Mouse (Mus musculus): Measurements from ENCODE around the gene Slc4a4. TPM values are rescaled to one million over a fixed set of nuclear protein-coding genes. Genes with fewer than 3 reads are reported as not detected.

The Slc4a4 gene
- polyA plus RNA-seq, 1 experiment from 2014 or later, result 2.2 TPM

GRCm38 (mm10) chr5:88888413-88888700, 1.7 kb downstream of the Slc4a4 start:
- no peak for DNase-seq (ENCODE audit: low spot score)
- Histone ChIP-seq H3K27ac (0 out of 2 replicates have a peak overlapping the region, but pooled peaks have one; percentile 91), H3K27me3 (ENCODE audit: low read depth, poor library complexity, severe bottlenecking) (peaks cover 14% of the 10 kb centered on the region), H3K9me3 (replicated peaks) (no peaks in the 10 kb centered on the region), H3K4me3 (peak overlapping the region; percentile 83), H3K36me3 (no peaks in the 10 kb centered on the region), H3K4me1 (peaks cover 23% of the 10 kb centered on the region)
- WGBS, result 50% methylated on average over 8 of the region's 8 CpGs

- no peak for DNase-seq (ENCODE audit: low spot score)
- Histone ChIP-seq H3K27ac (no peak overlapping the region), H3K4me3 (no peak overlapping the region), H3K27me3 (ENCODE audit: low read depth, poor library complexity, severe bottlenecking) (peaks cover 14% of the 10 kb centered on the region), H3K4me1 (peaks cover 23% of the 10 kb centered on the region), H3K36me3 (no peaks in the 10 kb centered on the region), H3K9me3 (replicated peaks) (no peaks in the 10 kb centered on the region)
- 40% methylated on average over 4 of the region's 4 CpGs for WGBS
Observed at GRCm38 (mm10) chr5:88889326-88889725, 2.7 kb downstream of the Slc4a4 start.

GRCm38 (mm10) chr5:88890146-88890545, 3.5 kb downstream of the Slc4a4 start:
- Histone ChIP-seq H3K27me3 (ENCODE audit: low read depth, poor library complexity, severe bottlenecking) (peaks cover 14% of the 10 kb centered on the region), H3K4me1 (peaks cover 19% of the 10 kb centered on the region), H3K36me3 (no peaks in the 10 kb centered on the region), H3K9me3 (replicated peaks) (no peaks in the 10 kb centered on the region), H3K4me3 (no peak overlapping the region), H3K27ac (no peak overlapping the region)
- 97% methylated on average over 4 of the region's 4 CpGs for WGBS
- no peak for DNase-seq (ENCODE audit: low spot score)

GRCm38 (mm10) chr5:88896574-88896973, 10.0 kb downstream of the Slc4a4 start:
- H3K27ac ChIP-seq, result no peak overlapping the region
- DNase-seq (ENCODE audit: low spot score), result no peak
- H3K4me3 ChIP-seq, result no peak overlapping the region
- WGBS, result 93% methylated on average over 6 of the region's 6 CpGs
- H3K9me3 ChIP-seq (replicated peaks), result peaks cover 2% of the 10 kb centered on the region; the same call in 1 of the 2 replicates
- H3K4me1 ChIP-seq, result no peaks in the 10 kb centered on the region
- no peaks in the 10 kb centered on the region for H3K27me3 ChIP-seq (ENCODE audit: low read depth, poor library complexity, severe bottlenecking)
- H3K36me3 ChIP-seq, result no peaks in the 10 kb centered on the region

- 68% methylated on average over 4 of the region's 4 CpGs for WGBS
- no peak for DNase-seq (ENCODE audit: low spot score)
- Histone ChIP-seq H3K27ac (no peak overlapping the region), H3K4me1 (no peaks in the 10 kb centered on the region), H3K4me3 (no peak overlapping the region), H3K9me3 (replicated peaks) (no peaks in the 10 kb centered on the region), H3K36me3 (no peaks in the 10 kb centered on the region), H3K27me3 (ENCODE audit: low read depth, poor library complexity, severe bottlenecking) (no peaks in the 10 kb centered on the region)
Observed at GRCm38 (mm10) chr5:88903111-88903510, 16.5 kb downstream of the Slc4a4 start.

GRCm38 (mm10) chr5:88903526-88903925, 16.9 kb downstream of the Slc4a4 start:
- Histone ChIP-seq H3K9me3 (replicated peaks) (no peaks in the 10 kb centered on the region), H3K4me3 (no peak overlapping the region), H3K36me3 (no peaks in the 10 kb centered on the region), H3K4me1 (no peaks in the 10 kb centered on the region), H3K27ac (no peak overlapping the region), H3K27me3 (ENCODE audit: low read depth, poor library complexity, severe bottlenecking) (no peaks in the 10 kb centered on the region)
- 77% methylated on average over 1 of the region's 1 CpGs for WGBS
- DNase-seq (ENCODE audit: low spot score), result no peak

GRCm38 (mm10) chr5:88904841-88905240, 18.2 kb downstream of the Slc4a4 start:
- Histone ChIP-seq H3K4me3 (no peak overlapping the region), H3K4me1 (no peaks in the 10 kb centered on the region), H3K27me3 (ENCODE audit: low read depth, poor library complexity, severe bottlenecking) (no peaks in the 10 kb centered on the region), H3K36me3 (no peaks in the 10 kb centered on the region), H3K27ac (no peak overlapping the region), H3K9me3 (replicated peaks) (no peaks in the 10 kb centered on the region)
- 87% methylated on average over 7 of the region's 7 CpGs for WGBS
- no peak for DNase-seq (ENCODE audit: low spot score)

GRCm38 (mm10) chr5:88907615-88908014, 21.0 kb downstream of the Slc4a4 start:
- Histone ChIP-seq H3K27me3 (ENCODE audit: low read depth, poor library complexity, severe bottlenecking) (no peaks in the 10 kb centered on the region), H3K27ac (no peak overlapping the region), H3K4me1 (no peaks in the 10 kb centered on the region), H3K9me3 (replicated peaks) (no peaks in the 10 kb centered on the region), H3K4me3 (no peak overlapping the region), H3K36me3 (no peaks in the 10 kb centered on the region)
- 94% methylated on average over 3 of the region's 3 CpGs for WGBS
- no peak for DNase-seq (ENCODE audit: low spot score)

- DNase-seq (ENCODE audit: low spot score), result no peak
- WGBS, result 94% methylated on average over 2 of the region's 2 CpGs
- H3K27ac ChIP-seq, result no peak overlapping the region
- H3K27me3 ChIP-seq (ENCODE audit: low read depth, poor library complexity, severe bottlenecking), result no peaks in the 10 kb centered on the region
- no peaks in the 10 kb centered on the region for H3K36me3 ChIP-seq
- no peaks in the 10 kb centered on the region for H3K4me1 ChIP-seq
- H3K9me3 ChIP-seq (replicated peaks), result no peaks in the 10 kb centered on the region
- H3K4me3 ChIP-seq, result no peak overlapping the region
Observed at GRCm38 (mm10) chr5:88912629-88913028, 26.0 kb downstream of the Slc4a4 start.

GRCm38 (mm10) chr5:88915082-88915481, 28.5 kb downstream of the Slc4a4 start:
- Histone ChIP-seq H3K9me3 (replicated peaks) (no peaks in the 10 kb centered on the region), H3K36me3 (no peaks in the 10 kb centered on the region), H3K27ac (no peak overlapping the region), H3K4me3 (no peak overlapping the region), H3K4me1 (no peaks in the 10 kb centered on the region), H3K27me3 (ENCODE audit: low read depth, poor library complexity, severe bottlenecking) (no peaks in the 10 kb centered on the region)
- no peak for DNase-seq (ENCODE audit: low spot score)
- WGBS, result 91% methylated on average over 5 of the region's 5 CpGs

- Histone ChIP-seq H3K4me3 (no peak overlapping the region), H3K4me1 (no peaks in the 10 kb centered on the region), H3K9me3 (replicated peaks) (no peaks in the 10 kb centered on the region), H3K27me3 (ENCODE audit: low read depth, poor library complexity, severe bottlenecking) (no peaks in the 10 kb centered on the region), H3K27ac (no peak overlapping the region), H3K36me3 (no peaks in the 10 kb centered on the region)
- WGBS, result 81% methylated on average over 9 of the region's 9 CpGs
- no peak for DNase-seq (ENCODE audit: low spot score)
Observed at GRCm38 (mm10) chr5:88916501-88916971, 29.9 kb downstream of the Slc4a4 start.

- DNase-seq (ENCODE audit: low spot score), result no peak
- no peaks in the 10 kb centered on the region for H3K36me3 ChIP-seq
- H3K27ac ChIP-seq, result no peak overlapping the region
- no peaks in the 10 kb centered on the region for H3K4me1 ChIP-seq
- no peaks in the 10 kb centered on the region for H3K9me3 ChIP-seq (replicated peaks)
- WGBS, result 86% methylated on average over 3 of the region's 3 CpGs
- H3K27me3 ChIP-seq (ENCODE audit: low read depth, poor library complexity, severe bottlenecking), result no peaks in the 10 kb centered on the region
- H3K4me3 ChIP-seq, result no peak overlapping the region
Observed at GRCm38 (mm10) chr5:88917221-88917620, 30.6 kb downstream of the Slc4a4 start.

GRCm38 (mm10) chr5:88917630-88918029, 31.0 kb downstream of the Slc4a4 start:
- H3K27ac ChIP-seq, result no peak overlapping the region
- no peaks in the 10 kb centered on the region for H3K36me3 ChIP-seq
- H3K4me3 ChIP-seq, result no peak overlapping the region
- DNase-seq (ENCODE audit: low spot score), result no peak
- H3K9me3 ChIP-seq (replicated peaks), result no peaks in the 10 kb centered on the region
- no peaks in the 10 kb centered on the region for H3K27me3 ChIP-seq (ENCODE audit: low read depth, poor library complexity, severe bottlenecking)
- H3K4me1 ChIP-seq, result no peaks in the 10 kb centered on the region
- WGBS, result 81% methylated on average over 10 of the region's 10 CpGs

GRCm38 (mm10) chr5:88918538-88918937, 31.9 kb downstream of the Slc4a4 start:
- H3K27ac ChIP-seq, result no peak overlapping the region
- no peaks in the 10 kb centered on the region for H3K9me3 ChIP-seq (replicated peaks)
- H3K4me3 ChIP-seq, result no peak overlapping the region
- no peaks in the 10 kb centered on the region for H3K36me3 ChIP-seq
- WGBS, result 89% methylated on average over 9 of the region's 9 CpGs
- DNase-seq (ENCODE audit: low spot score), result no peak
- H3K27me3 ChIP-seq (ENCODE audit: low read depth, poor library complexity, severe bottlenecking), result no peaks in the 10 kb centered on the region
- no peaks in the 10 kb centered on the region for H3K4me1 ChIP-seq
